Mouse (Mus musculus) liver, adult 2 months (tissue): Measurements from ENCODE around the gene Gpr68. TPM values are rescaled to one million over a fixed set of nuclear protein-coding genes. Genes with fewer than 3 reads are reported as not detected.

Source experiments
- DNase-seq: peaks from one replicate; pipeline ENCODE4 v3.0.0-alpha.2; 2011; ENCODE audit warnings: low read depth, low spot score; ENCODE audit errors: extremely low read depth
- H3K27ac ChIP-seq: fragments of 200-500 bp; replicated peaks from 2 replicates; pipeline ENCODE4 v1.5.1; 2012; ENCODE audit warnings: low read depth, mild to moderate bottlenecking, control low read depth, inconsistent platforms, low read length; ENCODE audit not compliant: insufficient read depth
- H3K27me3 ChIP-seq: fragments of 200-500 bp; 2 replicates; pipeline ENCODE4 v1.6.1; 2012; ENCODE audit warnings: mild to moderate bottlenecking, moderate library complexity, low read length, inconsistent platforms; ENCODE audit not compliant: control insufficient read depth, insufficient read depth
- H3K36me3 ChIP-seq: fragments of 200-500 bp; 2 replicates; pipeline ENCODE4 v1.6.1; 2012; ENCODE audit warnings: low read length, inconsistent platforms; ENCODE audit not compliant: control insufficient read depth, insufficient read depth
- H3K4me1 ChIP-seq: fragments of 200-500 bp; 2 replicates; pipeline ENCODE4 v1.6.1; 2011; ENCODE audit warnings: low read length; ENCODE audit not compliant: control insufficient read depth, insufficient read depth
- H3K4me3 ChIP-seq: fragments of 200-500 bp; 2 replicates; pipeline ENCODE4 v1.5.1; 2011; ENCODE audit warnings: low read depth, mild to moderate bottlenecking, control low read depth, low read length, moderate library complexity; ENCODE audit not compliant: insufficient read depth
- H3K79me2 ChIP-seq: fragments of 200-500 bp; 2 replicates; pipeline ENCODE4 v1.6.1; 2012; ENCODE audit warnings: inconsistent platforms, mild to moderate bottlenecking, low read length, moderate library complexity; ENCODE audit not compliant: control insufficient read depth, insufficient read depth
- H3K9ac ChIP-seq: fragments of 200-500 bp; 2 replicates; pipeline ENCODE4 v1.6.1; 2012; ENCODE audit warnings: low read depth, mild to moderate bottlenecking, control low read depth, inconsistent platforms, low read length
- CTCF ChIP-seq: fragments of 200-500 bp; IDR thresholded peaks from 2 replicates; pipeline ENCODE4 v1.5.1; 2011; ENCODE audit warnings: low read depth, low read length, control low read depth
- POLR2A ChIP-seq: fragments of 200-500 bp; IDR thresholded peaks from 2 replicates; pipeline ENCODE4 v1.6.1; 2011; ENCODE audit warnings: low read length, control low read depth; ENCODE audit not compliant: insufficient read depth; ENCODE audit errors: extremely low read depth
- WGBS: fragments of 180-500 bp; shearing (Covaris S2); methylation state at CpG from one replicate; pipeline ENCODE4 v1.1.7; 2018; 5-methylcytosine and 5-hydroxymethylcytosine counted together
- polyA plus RNA-seq: library from polyadenylated mRNA; depleted of rRNA; stranded (reverse); fragments of >200 nt; gene quantifications from 2 replicates; pipeline ENCODE4 v1.2.3, GENCODE M21; 2012
- total RNA-seq: library from RNA; depleted of rRNA; stranded (reverse); fragments of >200 nt; gene quantifications from 2 replicates; pipeline ENCODE4 v1.2.3, GENCODE M21; 2014

The Gpr68 gene
- total and polyA plus RNA-seq, 2 experiments, result 0.09 to 0.28 TPM

- no peak for DNase-seq
- H3K27me3 ChIP-seq, result no peaks in the 10 kb centered on the region
- H3K9ac ChIP-seq, result no peak overlapping the region
- 83% methylated on average over 4 of the region's 4 CpGs for WGBS
- no peak overlapping the region for H3K27ac ChIP-seq
- no peak for TF ChIP-seq CTCF
- no peak for TF ChIP-seq POLR2A
- no peaks in the 10 kb centered on the region for H3K4me1 ChIP-seq
- H3K36me3 ChIP-seq, result no peaks in the 10 kb centered on the region
- no peak overlapping the region for H3K4me3 ChIP-seq
- no peaks in the 10 kb centered on the region for H3K79me2 ChIP-seq
Measured at GRCm38 (mm10) chr12:100886877-100887276, 21.1 kb downstream of the Gpr68 start.

GRCm38 (mm10) chr12:100885585-100885984 lies 22.4 kb downstream of the Gpr68 start:
- H3K9ac ChIP-seq, result no peak overlapping the region
- no peak for DNase-seq
- WGBS, result 83% methylated on average over 3 of the region's 3 CpGs
- H3K27me3 ChIP-seq, result no peaks in the 10 kb centered on the region
- no peaks in the 10 kb centered on the region for H3K4me1 ChIP-seq
- TF ChIP-seq POLR2A, result no peak
- no peak for TF ChIP-seq CTCF
- H3K79me2 ChIP-seq, result no peaks in the 10 kb centered on the region
- no peak overlapping the region for H3K4me3 ChIP-seq
- H3K27ac ChIP-seq, result no peak overlapping the region
- no peaks in the 10 kb centered on the region for H3K36me3 ChIP-seq

- Histone ChIP-seq H3K4me3 (no peak overlapping the region), H3K27ac (no peak overlapping the region), H3K36me3 (no peaks in the 10 kb centered on the region), H3K4me1 (no peaks in the 10 kb centered on the region), H3K9ac (no peak overlapping the region), H3K79me2 (no peaks in the 10 kb centered on the region), H3K27me3 (no peaks in the 10 kb centered on the region)
- no peak for DNase-seq
- 69% methylated on average over 7 of the region's 7 CpGs for WGBS
- TF ChIP-seq POLR2A, result no peak
- no peak for TF ChIP-seq CTCF
Measured at GRCm38 (mm10) chr12:100883168-100883567, 24.8 kb downstream of the Gpr68 start.

GRCm38 (mm10) chr12:100878556-100878955 lies 29.4 kb downstream of the Gpr68 start:
- peaks cover 2% of the 10 kb centered on the region; the same call in 1 of the 2 replicates for H3K36me3 ChIP-seq
- no peaks in the 10 kb centered on the region for H3K4me1 ChIP-seq
- H3K27me3 ChIP-seq, result no peaks in the 10 kb centered on the region
- no peak for TF ChIP-seq POLR2A
- TF ChIP-seq CTCF, result no peak
- H3K9ac ChIP-seq, result no peak overlapping the region
- no peaks in the 10 kb centered on the region for H3K79me2 ChIP-seq
- WGBS, result 93% methylated on average over 16 of the region's 16 CpGs
- no peak for DNase-seq
- H3K4me3 ChIP-seq, result no peak overlapping the region
- H3K27ac ChIP-seq, result no peak overlapping the region

- no peaks in the 10 kb centered on the region for H3K4me1 ChIP-seq
- H3K27ac ChIP-seq, result no peak overlapping the region
- no peak overlapping the region for H3K9ac ChIP-seq
- H3K36me3 ChIP-seq, result peaks cover 2% of the 10 kb centered on the region; the same call in 1 of the 2 replicates
- TF ChIP-seq CTCF (no peak), POLR2A (no peak)
- WGBS, result 89% methylated on average over 6 of the region's 6 CpGs
- no peaks in the 10 kb centered on the region for H3K79me2 ChIP-seq
- no peak overlapping the region for H3K4me3 ChIP-seq
- DNase-seq, result no peak
- H3K27me3 ChIP-seq, result no peaks in the 10 kb centered on the region
Measured at GRCm38 (mm10) chr12:100877936-100878335, 30.1 kb downstream of the Gpr68 start.

GRCm38 (mm10) chr12:100875960-100876359 lies 32.0 kb downstream of the Gpr68 start:
- no peaks in the 10 kb centered on the region for H3K79me2 ChIP-seq
- no peak for TF ChIP-seq CTCF
- no peak for TF ChIP-seq POLR2A
- peaks cover 6% of the 10 kb centered on the region; the same call in 1 of the 2 replicates for H3K36me3 ChIP-seq
- DNase-seq, result no peak
- H3K4me1 ChIP-seq, result no peaks in the 10 kb centered on the region
- no peaks in the 10 kb centered on the region for H3K27me3 ChIP-seq
- H3K9ac ChIP-seq, result no peak overlapping the region
- H3K27ac ChIP-seq, result no peak overlapping the region
- H3K4me3 ChIP-seq, result no peak overlapping the region
- WGBS, result 85% methylated on average over 6 of the region's 6 CpGs
